In genomic region chr11:29140671-29141070, GRCm38 (mm10) we compare ENCODE assay signal across 14 mouse cellular contexts.
"Had no signal": no experiment of that assay in that cellular context is flagged by ENCODE, and none has a peak within 500 bp of the region (broad histone marks: within the 10 kb centered on the region; RNA-seq: fewer than 3 reads in every experiment).

No protein-coding gene starts in this region.

- H3K9me3 ChIP-seq: limb, embryonic 13.5 days; midbrain, embryonic 13.5 days; neural tube, embryonic 13.5 days; stomach, embryonic 15.5 days had no signal

- H3K4me1 ChIP-seq: limb, embryonic 13.5 days; midbrain, embryonic 13.5 days; neural tube, embryonic 13.5 days; stomach, embryonic 15.5 days had no signal

- H3K4me3 ChIP-seq: limb, embryonic 13.5 days; midbrain, embryonic 13.5 days; neural tube, embryonic 13.5 days; stomach, embryonic 15.5 days had no signal

- H3K9ac ChIP-seq: limb, embryonic 13.5 days; liver, embryonic 14.5 days; midbrain, embryonic 13.5 days; neural tube, embryonic 13.5 days; stomach, embryonic 15.5 days had no signal

- H3K27ac ChIP-seq: limb, embryonic 13.5 days; liver, embryonic 14.5 days; midbrain, embryonic 13.5 days; neural tube, embryonic 13.5 days; stomach, embryonic 15.5 days had no signal

- H3K27me3 ChIP-seq: limb, embryonic 13.5 days; midbrain, embryonic 13.5 days; neural tube, embryonic 13.5 days; stomach, embryonic 15.5 days had no signal

- DNase-seq: kidney, adult 11 months; kidney, adult 9 months; kidney, postnatal 10 days; layer of hippocampus, adult 9-11 months; layer of hippocampus, postnatal 36 days; left cerebral cortex, postnatal 4 days; lung, adult 18-20 months; right cerebral cortex, postnatal 14 days; thymus, postnatal 36 days had no signal

- ATAC-seq: midbrain, embryonic 13.5 days had no signal

- H3K4me2 ChIP-seq: limb, embryonic 13.5 days; midbrain, embryonic 13.5 days; neural tube, embryonic 13.5 days; stomach, embryonic 15.5 days had no signal
